Mouse (Mus musculus) layer of hippocampus, adult 9-11 months (tissue): ENCODE results near the gene Kcnk13.

Experiments
- DNase-seq: peaks from one replicate; pipeline ENCODE4 v3.0.0; 2022

The Kcnk13 gene

DNA sequence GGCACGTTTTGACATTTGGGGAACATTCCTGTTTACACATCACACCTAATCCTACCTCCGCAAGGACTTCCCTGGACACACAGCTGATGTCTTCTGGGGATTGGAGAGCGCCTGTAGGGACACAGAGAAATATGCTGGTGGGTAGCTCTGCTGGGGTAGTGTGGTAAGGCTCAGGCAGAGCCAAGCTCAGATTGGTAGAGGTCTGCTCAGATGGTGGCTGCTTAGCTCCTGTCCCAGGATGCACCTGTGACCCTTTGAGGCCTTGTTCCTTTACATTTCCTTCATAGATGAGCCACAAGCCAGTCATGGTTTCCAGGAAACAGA, 136.4 kb downstream of the Kcnk13 start:
- DNase-seq, result no peak

DNA sequence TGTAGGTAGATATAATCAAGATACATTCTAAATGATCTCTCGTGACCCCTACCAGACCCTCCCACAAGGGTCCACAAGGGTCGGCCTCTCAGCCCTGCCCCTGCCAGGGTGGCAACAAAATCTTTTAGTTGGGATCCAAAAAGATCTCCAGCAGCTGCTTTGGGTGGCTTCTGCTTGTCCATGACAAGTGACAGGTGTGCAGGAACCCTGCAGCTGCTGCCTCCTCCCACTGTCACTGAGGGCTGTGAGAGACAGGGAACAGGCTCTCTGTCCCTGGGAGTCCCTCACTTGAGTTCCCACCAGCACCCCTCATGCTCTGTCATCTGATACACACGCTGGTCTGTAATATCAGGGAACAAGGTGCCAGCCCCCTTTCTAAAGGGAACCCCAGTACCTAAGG, 137.4 kb downstream of the Kcnk13 start:
- DNase-seq, result no peak

GRCm38 (mm10) chr12:100104530-100104929, 140.2 kb downstream of the Kcnk13 start:
- no peak for DNase-seq

GRCm38 (mm10) chr12:100106275-100106895, 142.1 kb downstream of the Kcnk13 start:
- DNase-seq, result peak; percentile 62

GRCm38 (mm10) chr12:100107436-100107835, 143.1 kb downstream of the Kcnk13 start:
- DNase-seq, result no peak

- DNase-seq, result peak; percentile 80
Observed at GRCm38 (mm10) chr12:100109986-100110696, 145.8 kb downstream of the Kcnk13 start, which contains the start of gene Psmc1. TSS of gene Psmc1 (plus strand) at chr12:100110154.
